Mouse (Mus musculus) monocyte, adult 5-6 weeks (primary cell): Measurements from ENCODE around the gene Vmn2r24. TPM values are rescaled to one million over a fixed set of nuclear protein-coding genes. Genes with fewer than 3 reads are reported as not detected.
"Not testable (repeated sequence)": the region's sequence is repeated elsewhere in the genome, so short reads cannot be mapped to it uniquely, and the experiment has no call there.

Source experiments
- ATAC-seq: fragments of 153-309, 156-312 bp; replicated peaks from 2 replicates; pipeline ENCODE4 v1.8.0; 2017; ENCODE audit warnings: mild to moderate bottlenecking; ENCODE audit not compliant: low TSS enrichment, insufficient number of reproducible peaks, severe bottlenecking, poor library complexity, low FRiP score
- total RNA-seq: library from RNA; stranded (forward); fragments of 200-1000, 200-491, 200-594 nt; gene quantifications from 3 replicates; pipeline ENCODE4 v1.2.3, GENCODE M21; 2017

Vmn2r24 gene
- total RNA-seq, result not detected in 3 replicates

DNA sequence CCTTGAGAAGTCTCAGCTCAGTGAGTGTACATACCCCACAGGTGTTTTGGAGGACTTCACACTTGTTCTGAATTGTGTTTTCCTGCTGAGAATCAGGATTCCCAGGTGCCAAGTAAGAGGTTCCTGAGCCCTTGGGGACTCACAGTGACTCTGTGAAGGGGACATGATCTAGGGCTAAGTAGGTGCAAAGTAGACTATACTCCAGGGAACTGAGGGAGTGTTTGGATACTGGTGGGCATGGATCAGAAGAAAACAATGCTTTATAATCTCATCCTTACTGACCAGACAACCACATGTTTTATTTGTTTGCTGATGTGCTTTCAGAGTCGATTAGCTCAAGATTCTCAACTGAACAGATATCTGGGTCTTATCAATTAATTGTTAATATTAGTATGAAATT lies at the start of gene Vmn2r24:
Gene Vmn2r24 (plus strand): TSS at position 301 of the 400 bp plus-strand sequence.
- ATAC-seq, result no peak

DNA sequence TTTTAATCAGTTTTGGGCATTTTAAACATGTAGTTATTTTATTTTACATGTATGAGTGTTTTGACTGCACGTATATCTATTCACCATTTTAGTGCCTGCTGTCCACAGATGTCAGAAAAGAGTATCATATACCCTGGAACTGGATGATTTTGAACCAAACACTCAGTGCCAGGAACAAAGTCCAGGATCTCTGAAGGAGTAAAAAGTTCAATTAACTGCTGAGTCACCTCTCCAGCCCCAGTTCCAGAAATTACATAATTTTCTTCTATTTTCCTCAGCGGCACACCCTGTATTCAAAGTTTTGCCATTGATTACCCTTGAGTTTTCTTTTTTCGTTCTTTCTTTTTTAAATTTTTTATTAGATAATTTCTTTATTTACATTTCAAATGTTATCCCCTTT lies 8.6 kb upstream of the Vmn2r24 start:
- ATAC-seq, result no peak

DNA sequence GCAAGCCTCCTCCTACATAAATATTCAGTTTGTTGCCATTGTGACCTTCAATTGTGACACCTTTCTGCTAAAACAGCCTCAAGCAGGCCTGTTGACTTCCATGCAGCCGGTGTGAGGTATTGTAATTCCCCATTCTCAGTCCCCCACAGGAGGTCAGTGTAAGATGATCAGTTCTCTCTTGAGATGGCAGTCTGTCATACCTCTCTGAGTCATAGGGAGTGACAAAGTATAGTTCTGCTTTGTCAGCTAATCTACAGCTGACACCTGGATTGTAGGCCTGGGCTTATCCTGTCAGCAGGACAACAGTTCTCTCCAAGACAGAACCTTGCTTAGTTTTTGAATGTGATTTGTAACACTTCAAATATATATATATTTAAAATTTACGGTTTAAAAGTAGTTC lies 6.2 kb downstream of the Vmn2r24 start:
- ATAC-seq, result no peak

DNA sequence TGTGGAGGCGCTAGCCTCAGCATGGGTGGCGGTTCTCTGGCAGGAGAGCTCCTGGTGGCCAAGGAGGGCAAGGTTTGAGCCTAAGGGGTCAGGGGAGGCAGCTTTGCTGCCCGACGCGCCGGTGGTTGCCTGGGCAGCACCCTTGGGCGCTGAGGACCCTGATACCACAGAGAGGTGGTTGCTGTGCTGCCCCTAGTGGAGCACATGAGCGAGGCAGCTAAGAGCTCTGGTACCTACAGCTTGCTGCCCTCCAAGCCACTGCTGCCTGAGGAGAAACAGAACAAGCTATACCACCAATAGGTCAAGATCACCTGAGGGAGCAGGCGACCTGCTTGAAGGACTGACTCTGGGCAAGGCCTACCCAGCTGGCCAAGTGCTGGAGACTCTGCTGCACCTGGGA lies 15.1 kb downstream of the Vmn2r24 start:
- ATAC-seq, result no peak

DNA sequence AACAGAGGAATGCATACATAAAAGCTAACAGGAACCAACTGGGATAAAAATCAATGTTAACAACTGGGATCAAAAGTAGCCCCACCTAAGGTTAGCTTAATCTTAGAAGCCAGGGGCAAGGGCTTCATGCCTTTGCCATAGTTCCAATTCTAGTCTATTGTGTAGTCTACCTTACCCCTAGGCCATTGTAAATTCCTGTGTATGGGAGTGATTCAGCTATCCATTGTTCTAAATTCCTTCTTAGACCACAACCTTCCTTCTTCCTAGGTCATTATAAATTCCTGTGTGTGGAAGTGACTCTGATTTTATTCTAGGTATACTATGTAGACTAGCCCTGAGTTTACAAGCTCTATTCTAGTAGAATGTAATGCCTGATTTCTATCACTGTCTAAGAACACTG lies 31.6 kb downstream of the Vmn2r24 start:
- not testable (repeated sequence) for ATAC-seq

DNA sequence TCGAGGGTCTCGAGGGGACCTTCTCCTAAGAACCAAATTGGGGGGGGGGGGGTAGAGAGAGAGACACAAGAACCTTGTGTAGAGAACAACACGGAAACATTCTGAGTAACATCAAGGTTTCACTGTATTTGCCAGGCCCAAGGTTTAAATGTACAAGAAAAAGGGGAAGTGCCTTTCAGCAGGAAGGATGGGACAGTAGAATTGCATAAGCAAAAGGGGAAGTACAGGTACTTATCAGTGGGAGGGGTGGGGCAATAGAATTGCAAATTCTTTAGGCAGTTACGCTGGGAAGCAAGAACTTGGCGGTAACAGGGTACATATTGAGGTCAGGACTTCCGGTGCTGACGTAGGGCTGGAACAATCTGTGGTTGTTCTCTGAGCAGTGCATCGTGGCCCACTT lies 41.3 kb downstream of the Vmn2r24 start:
- ATAC-seq, result no peak

DNA sequence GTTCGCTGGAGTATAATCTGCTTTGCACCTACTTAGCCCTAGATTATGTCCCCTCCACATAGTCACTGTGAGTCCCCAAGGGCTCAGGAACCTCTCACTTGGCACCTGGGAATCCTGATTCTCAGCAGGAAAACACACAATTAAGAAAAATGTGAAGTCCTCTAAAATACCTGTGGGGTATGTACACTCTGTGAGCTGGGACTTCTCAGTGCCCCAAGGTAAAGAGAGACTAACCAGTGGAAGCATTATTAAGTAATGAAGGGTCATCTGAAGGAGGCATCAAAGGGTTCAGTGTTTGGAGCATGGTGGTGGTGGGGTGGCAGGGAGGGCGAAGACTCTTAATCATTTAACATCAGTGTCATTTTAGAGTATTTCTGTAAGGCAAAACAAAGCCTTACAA lies 74.7 kb downstream of the Vmn2r24 start, which contains the start of gene Vmn2r25:
Gene Vmn2r25 (minus strand): TSS at position 101 of the 400 bp plus-strand sequence.
- not testable (repeated sequence) for ATAC-seq

Other genes with a start within 250 kb of the Vmn2r24 start
- not detected in 3 replicates for gene Vmn2r21, start 245.5 kb upstream of the Vmn2r24 start, total RNA-seq
- gene Vmn2r22, start 128.2 kb upstream of the Vmn2r24 start, total RNA-seq, result not detected in 3 replicates
- not detected in 3 replicates for gene Vmn2r23, start 76.2 kb upstream of the Vmn2r24 start, total RNA-seq
- not detected in 3 replicates for gene Vmn2r25, start 74.6 kb downstream of the Vmn2r24 start, total RNA-seq
- 0.19 to 0.29 TPM (median 0.21 TPM) in 3 replicates for gene Vmn2r26, start 245.7 kb downstream of the Vmn2r24 start, total RNA-seq